ENCODE assay signal across 40 mouse cellular contexts in genomic region chr13:73932201-73932600, GRCm38 (mm10). TPM values are rescaled to one million over a fixed set of nuclear protein-coding genes. Genes with fewer than 3 reads are reported as not detected.
"Had no signal": no experiment of that assay in that cellular context is flagged by ENCODE, and none has a peak within 500 bp of the region (broad histone marks: within the 10 kb centered on the region; RNA-seq: fewer than 3 reads in every experiment).

No protein-coding gene starts in this region.

- DNase-seq: gastrocnemius, postnatal 14 days; gastrocnemius, postnatal 36 days; heart, adult 18-20 months; heart, postnatal 36 days; kidney, adult 2 months; kidney, adult 9 months; kidney, postnatal 14 days; kidney, postnatal 36 days; layer of hippocampus, adult 9-11 months; layer of hippocampus, postnatal 36 days; left cerebral cortex, postnatal 4 days had no signal

- H3K27me3 ChIP-seq: heart, embryonic 12.5 days; heart, embryonic 15.5 days; hindbrain, embryonic 13.5 days; intestine, embryonic 15.5 days; kidney, embryonic 15.5 days; limb, embryonic 13.5 days; limb, embryonic 15.5 days; liver, embryonic 12.5 days had no signal

- H3K9me3 ChIP-seq: heart, embryonic 12.5 days; heart, embryonic 15.5 days; hindbrain, embryonic 13.5 days; intestine, embryonic 15.5 days; kidney, embryonic 15.5 days; limb, embryonic 13.5 days; limb, embryonic 15.5 days; liver, embryonic 12.5 days had no signal

- H3K4me3 ChIP-seq: heart, embryonic 12.5 days; heart, embryonic 15.5 days; hindbrain, embryonic 13.5 days; intestine, embryonic 15.5 days; kidney, embryonic 15.5 days; limb, embryonic 13.5 days; limb, embryonic 15.5 days; liver, embryonic 12.5 days had no signal

- H3K27ac ChIP-seq: heart, embryonic 15.5 days; hindbrain, embryonic 13.5 days; intestine, embryonic 15.5 days; kidney, embryonic 15.5 days; kidney, postnatal 0 days; limb, embryonic 13.5 days; limb, embryonic 15.5 days; liver, embryonic 12.5 days; liver, embryonic 14.5 days had no signal

RNA-seq across cellular contexts. Expression of gene Zdhhc11, which starts 31.4 kb away (rescaled TPM):
- total RNA-seq: gastrocnemius, adult 18-20 months; gastrocnemius, adult 8-10 months; gastrocnemius, postnatal 14 days; gastrocnemius, postnatal 36 days; heart, adult 18-20 months; heart, adult 8-10 months; heart, postnatal 36 days; hematopoietic stem cell, adult 5-6 weeks; layer of hippocampus, adult 18-20 months; layer of hippocampus, adult 8-10 months; layer of hippocampus, postnatal 14 days; layer of hippocampus, postnatal 36 days; left cerebral cortex, adult 18-20 months; left cerebral cortex, adult 8-10 months; left cerebral cortex, postnatal 10 days; left cerebral cortex, postnatal 25 days; left cerebral cortex, postnatal 4 days; liver, adult 2 months had no signal
- polyA plus RNA-seq: heart, embryonic 12.5 days; heart, embryonic 15.5 days; heart, postnatal 0 days; hindbrain, embryonic 11.5 days; hindbrain, embryonic 13.5 days; hindbrain, embryonic 16.5 days; inflammation-experienced regulatory T-cells, adult 6 months; intestine, embryonic 15.5 days; intestine, postnatal 0 days; kidney, adult 2 months; kidney, embryonic 15.5 days; kidney, postnatal 0 days; large intestine, adult 2 months; limb, embryonic 11.5 days; limb, embryonic 13.5 days; limb, embryonic 15.5 days; liver, adult 2 months; liver, embryonic 12.5 days; liver, embryonic 14.5 days had no signal
